Mouse (Mus musculus): ENCODE data around the gene Plxnd1.

Plxnd1 gene

DNA sequence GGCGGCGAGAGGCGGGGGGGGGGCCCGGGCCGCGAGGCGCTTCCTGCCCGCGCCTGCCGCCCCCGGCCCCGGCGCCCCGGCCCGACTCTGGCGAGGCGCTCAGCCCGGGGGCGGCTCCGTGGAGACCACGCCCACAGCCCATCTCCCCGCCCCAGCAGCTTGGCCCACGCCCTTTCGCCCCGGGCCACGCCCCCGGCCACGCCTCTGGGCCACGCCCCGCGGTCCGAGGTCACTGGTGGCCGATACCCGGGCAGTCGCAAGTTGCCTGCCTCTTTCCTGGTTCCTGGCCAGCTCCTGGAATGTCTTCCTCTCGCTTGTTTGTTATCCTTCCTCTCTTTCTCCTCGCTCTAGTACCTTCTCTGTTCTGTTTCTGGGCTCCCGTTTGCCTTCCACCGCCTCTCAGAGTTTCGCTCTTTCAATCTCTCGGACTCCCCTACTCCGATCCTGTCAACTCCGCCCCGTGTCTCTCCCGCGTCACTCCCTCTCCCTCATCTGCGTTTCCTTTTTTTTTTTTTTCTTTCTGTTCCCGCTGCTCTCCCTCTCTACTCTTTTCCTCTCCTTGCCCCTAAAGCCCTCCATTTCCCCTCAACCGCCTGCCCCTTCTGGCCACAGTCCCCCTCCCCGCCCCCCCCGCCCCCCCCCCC is at the start of gene Plxnd1:
TSS of gene Plxnd1 (minus strand) at position 129 of the 644 bp plus-strand sequence.
- peak; percentile 72 for DNase-seq

DNA sequence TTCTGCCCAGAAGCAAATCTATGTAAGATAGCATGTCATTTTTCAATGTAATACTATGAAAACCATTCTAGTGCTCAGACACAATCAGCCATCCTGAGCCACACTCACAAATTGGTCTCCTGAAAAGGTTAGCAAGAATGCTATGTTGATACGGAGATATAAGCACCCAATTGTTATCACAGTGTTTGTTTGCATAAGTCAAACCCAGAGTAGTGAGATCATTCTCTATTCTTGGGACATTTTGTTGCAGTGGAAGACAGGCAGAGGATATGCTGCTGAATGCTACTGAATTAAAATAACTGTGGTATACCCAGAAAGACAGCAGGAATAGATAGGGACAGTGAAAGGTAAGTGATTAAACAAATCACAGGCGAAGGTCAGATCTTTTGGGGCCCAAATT is 49.2 kb upstream of the Plxnd1 start:
- DNase-seq, result no peak

DNA sequence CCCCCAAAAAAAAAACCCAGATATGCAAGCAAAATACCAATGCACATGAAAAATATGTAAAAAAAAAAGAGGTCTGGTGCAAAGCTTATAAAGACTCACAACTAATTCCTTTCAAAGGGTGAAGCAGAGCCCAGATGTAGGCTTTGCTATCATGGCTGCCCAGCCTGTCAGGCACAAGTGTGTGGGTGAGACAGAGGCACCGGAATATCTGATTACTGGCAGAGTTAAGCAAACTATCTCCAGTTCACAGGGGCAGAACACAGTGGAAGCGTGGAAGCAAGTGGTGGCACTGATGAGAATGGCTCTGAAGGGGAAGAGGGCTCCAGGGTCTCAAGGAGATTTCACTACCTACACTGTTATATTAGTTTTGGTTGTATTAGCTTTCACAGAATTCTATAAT is 43.4 kb upstream of the Plxnd1 start:
- no peak for DNase-seq

DNA sequence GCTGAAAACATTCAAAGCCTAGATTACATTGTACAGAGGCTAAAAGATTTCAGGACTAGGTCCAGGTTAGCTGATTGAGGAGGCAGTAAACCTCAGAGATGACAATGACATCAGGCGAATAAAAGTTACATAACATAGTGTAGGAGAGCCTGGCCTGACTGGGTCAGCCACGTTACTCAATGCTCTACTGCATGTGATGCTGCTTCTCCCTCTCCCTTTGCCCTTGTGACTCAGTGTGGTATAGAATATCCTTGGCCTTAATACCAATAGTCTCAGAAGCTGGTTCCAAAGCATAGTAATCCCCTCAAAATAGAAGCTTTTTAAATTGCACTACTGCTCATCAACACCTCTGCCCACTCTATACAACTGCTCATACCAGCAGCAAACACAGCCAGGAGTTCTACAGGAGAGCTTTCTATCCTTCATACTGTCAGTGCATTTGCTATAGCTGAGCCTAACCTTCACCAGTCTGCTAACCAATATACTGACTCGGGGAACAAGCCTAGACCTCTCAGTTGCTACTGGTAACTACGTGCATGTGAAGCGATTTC is 42.6 kb upstream of the Plxnd1 start:
- no peak for DNase-seq

DNA sequence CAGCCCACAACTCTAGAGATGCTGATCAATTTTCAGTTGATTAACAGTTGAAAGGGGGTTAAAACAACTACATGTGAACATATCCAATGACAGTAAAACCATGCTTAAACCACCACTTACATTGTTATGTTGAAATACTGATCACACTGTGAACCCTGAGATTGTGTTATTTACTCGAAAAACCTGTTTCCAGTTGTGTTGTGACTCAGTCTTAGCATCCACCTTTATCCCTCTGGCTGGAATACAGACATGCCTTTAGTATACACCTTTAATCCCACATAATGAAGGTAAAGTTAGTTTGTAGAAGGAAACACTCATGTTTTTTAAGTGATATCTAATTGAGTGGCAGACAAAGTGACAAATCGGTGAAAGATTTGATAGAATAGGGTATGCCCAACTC is 41.8 kb upstream of the Plxnd1 start:
- DNase-seq, result no peak

DNA sequence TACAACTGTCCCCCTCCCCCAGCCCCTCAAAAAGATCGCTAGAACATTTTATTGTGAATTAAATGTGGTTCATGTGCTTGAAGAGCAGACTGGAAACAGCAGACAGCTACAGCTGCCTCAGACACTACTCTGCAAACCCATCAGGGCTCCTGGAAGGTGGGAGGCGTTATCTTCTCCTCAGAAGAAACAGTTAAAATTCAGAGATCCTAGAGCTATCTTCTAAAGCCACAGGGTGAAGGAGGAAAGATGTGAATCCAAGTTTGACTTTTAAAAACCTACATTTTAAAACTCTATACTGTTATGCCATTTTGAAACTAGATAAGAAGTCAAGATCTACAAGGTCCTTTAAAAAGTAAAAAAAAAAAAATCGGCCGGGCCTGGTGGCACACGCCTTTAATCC is 36.2 kb upstream of the Plxnd1 start:
- no peak for DNase-seq

DNA sequence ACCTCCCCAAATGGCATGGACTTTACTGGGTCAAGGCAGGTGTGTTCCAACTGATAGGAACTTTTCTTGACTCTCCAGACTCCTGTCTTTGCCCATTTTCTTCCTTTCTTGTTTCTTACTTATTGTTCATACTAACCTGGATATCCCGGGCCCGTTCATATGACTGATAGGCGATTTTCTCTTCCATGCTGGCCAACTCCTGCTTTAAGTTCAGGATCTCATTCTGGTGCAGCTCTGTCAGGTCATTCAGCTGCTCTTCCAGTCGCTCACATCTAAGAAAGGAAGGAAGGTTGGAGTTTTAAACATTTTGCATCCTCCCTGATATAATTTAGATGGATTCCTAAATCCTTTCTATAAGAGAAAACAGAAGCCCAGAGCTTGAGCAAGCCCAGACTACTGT is 29.9 kb upstream of the Plxnd1 start:
- DNase-seq, result no peak

DNA sequence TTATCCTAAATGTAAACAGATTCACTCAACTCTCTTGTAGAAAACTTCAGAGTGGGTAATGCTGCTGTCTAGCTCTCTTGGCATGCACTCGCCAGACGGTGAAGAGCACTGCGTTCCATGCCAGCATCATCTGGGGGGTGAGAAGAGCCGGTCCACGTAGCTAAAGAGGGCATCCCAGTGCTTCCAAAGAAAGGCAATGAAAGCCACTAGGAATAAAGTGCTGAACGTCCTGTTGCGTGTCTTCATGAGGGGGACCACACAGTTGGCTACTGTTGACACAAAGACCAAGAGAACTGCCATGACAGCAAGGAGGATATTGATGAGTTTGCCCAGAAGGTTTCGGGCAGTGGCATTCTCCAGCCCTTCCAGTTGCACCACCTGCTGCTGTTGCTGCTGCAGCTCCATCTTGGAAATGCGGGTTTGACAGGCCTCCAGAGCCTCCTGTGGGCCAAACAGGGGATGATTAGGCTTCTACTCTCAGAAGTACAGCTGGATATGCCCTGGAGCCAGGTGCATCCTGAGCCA is 27.2 kb upstream of the Plxnd1 start:
- DNase-seq, result no peak

DNA sequence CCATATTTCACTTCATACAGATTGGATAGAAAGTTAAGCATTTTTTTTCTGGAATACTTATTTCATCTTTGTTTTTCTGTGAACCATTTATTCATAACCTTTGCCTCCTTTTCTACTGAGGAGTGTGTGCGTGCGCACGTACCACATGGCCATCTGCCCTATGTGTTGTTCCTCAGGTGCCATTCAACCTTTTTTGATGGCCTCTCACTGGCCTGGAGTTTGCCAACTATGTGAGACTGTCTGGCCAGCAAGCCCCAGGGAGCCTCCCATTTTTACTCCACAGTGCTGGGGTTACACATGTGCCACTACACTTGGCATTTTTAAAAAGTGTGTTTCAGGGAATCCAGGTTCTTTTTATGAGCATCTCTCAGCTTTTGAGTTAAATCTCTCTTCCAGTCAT is 21.1 kb upstream of the Plxnd1 start:
- DNase-seq, result no peak

DNA sequence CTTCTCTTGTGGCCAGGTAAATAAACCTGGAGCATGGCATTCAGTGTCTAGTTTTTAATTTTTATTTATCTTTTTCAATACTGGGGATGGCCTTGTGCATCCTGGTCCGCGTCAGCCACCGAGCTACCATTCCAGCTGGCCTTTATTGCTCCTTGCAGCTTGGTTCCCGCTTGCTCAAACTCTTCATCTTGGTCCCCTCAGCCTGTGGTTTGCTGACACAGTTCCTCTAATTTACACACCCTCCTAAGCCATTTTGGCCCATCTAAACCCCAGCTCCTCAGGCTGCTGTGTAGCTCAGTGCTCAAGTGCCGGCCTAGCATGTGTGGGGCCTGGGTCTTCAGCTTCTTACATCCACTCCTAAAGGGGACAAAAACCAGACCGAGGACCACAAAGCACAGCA is 19.3 kb upstream of the Plxnd1 start:
- no peak for DNase-seq

DNA sequence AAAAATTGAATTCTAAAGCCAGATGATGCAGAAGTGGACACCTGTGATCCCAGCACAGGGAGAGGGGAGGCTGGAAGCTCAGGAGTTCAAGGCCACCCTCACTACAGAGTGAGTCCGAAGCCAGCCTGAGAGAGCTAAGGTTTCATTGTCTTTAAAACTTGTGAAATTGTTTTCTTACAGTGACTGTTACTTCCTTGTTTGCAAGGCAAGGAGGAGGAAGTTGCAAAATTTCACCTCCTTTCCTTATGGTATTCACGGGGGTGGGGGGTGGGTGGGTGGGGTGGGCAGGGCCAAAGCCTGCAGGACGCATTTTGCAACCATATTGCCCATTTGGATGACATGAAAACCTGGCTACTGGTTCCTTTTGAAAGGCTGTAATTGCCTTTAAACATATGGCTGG is 18.9 kb upstream of the Plxnd1 start:
- no peak for DNase-seq

DNA sequence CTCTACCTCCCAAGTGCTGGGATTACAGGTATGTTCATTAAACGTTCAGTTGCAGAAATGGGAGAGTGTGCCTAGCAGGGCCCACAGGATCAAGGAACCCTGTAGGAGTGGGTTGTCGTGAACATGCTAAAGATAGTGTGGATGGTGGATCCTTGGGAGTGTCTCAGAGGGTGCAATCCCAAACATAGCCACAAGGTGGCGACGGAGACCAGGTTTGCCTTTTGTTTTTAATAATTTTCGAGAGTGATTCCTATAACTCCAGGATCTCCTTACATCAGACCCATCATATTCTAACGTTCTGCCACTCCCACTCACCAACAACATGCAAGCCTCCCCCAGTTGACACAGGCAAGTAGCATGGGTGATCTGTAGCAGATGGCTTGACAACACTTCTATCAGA is 15.7 kb upstream of the Plxnd1 start:
- DNase-seq, result peak; percentile 95

DNA sequence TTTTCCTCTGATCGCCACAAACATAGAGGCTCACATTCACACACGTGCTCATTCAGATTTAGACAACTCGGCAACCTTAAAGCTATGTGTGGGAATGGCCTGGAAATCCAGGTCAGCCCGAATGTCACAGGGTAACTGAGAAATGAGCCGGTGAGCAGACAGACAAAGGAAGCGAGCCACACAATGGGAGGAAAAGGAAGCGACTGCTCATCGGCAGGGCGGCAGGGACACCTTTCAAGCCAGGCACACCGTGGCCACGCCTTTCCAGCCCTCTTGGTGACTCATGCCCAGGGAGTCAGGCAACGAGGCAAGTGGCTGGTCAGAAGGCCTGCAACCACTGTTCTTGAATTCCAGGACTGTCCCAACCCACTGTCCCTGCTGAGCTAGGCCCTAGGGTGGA is 14.6 kb upstream of the Plxnd1 start:
- DNase-seq, result no peak

DNA sequence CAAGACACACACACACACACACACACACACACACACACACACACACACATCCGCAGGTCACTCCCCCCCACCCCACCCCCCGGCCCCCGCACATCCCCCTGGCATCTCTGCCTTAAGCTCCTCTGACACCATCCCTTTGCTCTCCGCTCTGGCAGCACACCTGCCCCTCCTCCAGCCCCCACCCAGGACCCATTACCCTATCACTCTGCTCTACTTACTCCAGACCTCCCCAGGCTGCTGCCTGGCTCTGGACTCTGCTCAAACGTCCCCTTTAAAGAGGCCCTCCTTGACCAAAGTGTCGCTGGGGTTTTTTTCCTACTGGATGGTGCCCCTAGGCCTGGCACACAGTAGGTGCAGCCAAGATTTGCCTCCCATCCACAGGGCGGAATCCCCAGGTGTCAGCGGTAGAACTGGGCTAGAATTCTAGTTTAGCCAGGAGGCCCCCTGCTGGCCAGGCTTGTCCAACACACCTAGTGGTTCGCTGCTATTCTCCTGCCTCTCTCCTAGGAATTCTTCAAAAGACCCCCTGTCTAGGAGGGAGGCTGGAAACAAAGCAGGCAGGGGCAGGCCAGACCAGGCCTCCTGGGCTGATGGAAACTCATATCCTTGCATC is 12.9 kb upstream of the Plxnd1 start:
- DNase-seq, result peak; percentile 80

DNA sequence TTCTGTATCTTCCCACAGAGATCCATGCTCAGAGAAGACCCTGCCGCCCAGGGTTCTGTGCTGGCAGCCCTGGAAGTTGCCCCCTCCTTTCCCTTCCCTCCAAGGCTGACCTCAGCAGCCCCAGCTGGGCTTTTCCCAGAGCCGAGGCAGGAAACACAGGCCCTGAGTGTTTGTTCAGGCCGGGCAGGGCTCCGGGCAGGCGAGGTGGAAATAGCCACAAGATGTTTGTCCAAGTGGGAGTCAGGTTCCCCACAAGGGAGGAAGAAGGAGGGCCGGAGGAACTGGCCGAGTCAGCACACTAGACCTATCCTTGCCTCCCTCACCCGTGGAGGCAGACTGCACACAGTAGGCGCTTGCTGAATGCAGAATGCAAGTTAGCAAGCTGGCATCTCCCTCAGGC is 11.9 kb upstream of the Plxnd1 start:
- DNase-seq, result peak; percentile 5

DNA sequence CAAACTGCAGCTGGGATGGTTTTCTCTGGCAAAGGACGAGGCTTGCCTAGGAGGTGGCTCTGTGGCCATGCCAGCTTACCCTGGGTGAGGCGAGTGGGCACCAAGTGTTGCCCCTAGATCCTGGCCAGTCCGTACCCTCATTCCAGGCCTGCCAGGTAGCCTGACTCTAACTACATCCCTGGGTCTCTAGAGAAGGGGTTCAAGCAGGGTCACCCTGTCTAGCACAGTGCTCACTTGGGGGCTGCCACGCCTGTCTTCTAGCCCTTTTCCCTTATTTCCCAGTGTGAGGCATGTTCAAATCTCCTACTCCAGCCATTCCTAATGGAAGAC is 11.1 kb upstream of the Plxnd1 start:
- no peak for DNase-seq

DNA sequence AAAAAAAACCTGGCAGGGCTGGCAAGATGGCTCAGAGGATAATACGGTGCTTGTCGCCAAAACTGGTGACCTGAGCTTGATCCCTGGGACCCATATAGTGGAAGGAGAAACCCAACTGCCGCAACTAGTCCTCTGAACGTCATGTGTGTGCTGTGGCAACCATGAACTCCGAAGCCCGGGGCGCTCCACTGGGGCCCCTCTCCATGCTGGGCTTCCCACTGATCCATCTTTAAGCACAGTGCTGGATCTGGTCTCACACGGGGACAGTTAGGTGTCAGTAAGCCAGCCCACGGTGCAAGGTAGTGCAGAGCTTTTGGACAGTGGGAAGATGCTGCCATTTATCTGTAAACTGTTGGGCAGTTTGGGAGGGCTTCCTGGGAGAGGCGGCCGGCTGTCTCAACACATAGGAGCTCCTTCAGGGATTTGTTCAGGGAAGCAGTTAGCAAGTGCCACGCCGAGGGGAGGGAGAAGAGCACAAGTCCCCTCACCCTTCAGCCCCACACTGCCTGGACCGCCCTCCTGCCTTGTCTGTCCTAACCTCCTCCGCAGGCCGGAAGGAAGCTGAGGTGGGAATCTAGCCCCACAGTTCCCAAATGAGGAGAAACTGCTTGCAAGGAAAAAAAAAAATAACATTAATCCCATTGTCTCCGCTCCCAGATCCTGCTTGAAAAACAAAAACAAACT is 10.6 kb upstream of the Plxnd1 start:
- DNase-seq, result peak; percentile 3

DNA sequence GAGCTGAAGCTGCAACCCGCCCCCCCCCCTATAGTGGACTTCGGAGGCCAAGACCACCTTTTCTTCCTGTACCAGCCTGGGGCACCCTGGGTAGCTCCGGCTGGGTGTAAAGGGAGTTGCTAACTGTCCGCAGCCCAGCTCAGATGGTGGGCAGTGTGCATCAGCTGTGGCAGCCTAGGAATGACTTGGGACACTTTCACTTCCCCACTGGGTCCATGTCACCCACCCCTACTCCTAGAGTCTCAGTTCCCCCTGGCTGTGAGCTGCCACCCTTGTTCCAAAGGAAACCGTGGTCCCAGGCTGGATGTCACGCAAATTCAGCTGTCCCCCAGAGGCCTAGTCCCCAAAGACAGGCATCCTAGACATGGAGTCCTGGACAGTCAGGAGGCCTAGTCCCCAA is 9.9 kb upstream of the Plxnd1 start:
- no peak for DNase-seq

DNA sequence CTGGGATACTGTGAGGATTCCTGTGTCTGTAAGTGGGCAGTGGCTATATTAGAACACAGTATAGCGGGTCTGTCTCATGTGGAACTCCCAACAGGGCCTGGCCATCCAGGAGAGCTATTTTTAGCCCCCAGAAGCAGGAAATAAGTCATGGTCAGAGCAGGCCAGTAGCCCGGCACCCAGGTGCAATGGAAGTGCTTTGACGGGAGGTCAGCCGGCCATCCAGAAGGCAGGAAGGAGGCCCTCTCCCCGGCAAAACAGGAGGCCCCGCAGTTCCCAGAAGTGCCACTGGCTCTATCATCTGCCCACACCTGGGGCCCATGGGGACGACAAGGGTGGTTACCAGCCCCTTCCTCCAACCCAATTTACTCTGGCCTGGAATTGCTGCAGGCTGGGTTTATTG is 9.3 kb upstream of the Plxnd1 start:
- DNase-seq, result no peak

DNA sequence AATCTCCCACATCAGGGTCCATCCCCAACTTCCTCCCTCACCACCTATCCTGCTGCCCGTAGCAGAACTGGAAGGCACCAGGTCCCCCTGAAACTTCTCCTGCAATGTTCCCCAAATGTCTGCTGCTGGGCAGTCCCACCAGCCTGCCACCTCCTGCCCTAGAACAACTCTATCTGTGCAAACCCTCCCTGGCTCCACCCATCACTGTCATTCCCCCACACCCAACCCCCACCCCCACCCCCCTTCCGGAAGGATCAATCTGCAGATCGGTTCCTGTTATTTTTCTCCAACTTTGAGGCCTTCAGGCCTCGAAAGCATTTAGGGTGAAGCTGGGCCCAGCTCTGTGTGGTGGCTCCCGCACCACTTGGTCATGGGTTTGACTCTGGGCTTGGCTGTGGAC is 8.7 kb upstream of the Plxnd1 start:
- no peak for DNase-seq

DNA sequence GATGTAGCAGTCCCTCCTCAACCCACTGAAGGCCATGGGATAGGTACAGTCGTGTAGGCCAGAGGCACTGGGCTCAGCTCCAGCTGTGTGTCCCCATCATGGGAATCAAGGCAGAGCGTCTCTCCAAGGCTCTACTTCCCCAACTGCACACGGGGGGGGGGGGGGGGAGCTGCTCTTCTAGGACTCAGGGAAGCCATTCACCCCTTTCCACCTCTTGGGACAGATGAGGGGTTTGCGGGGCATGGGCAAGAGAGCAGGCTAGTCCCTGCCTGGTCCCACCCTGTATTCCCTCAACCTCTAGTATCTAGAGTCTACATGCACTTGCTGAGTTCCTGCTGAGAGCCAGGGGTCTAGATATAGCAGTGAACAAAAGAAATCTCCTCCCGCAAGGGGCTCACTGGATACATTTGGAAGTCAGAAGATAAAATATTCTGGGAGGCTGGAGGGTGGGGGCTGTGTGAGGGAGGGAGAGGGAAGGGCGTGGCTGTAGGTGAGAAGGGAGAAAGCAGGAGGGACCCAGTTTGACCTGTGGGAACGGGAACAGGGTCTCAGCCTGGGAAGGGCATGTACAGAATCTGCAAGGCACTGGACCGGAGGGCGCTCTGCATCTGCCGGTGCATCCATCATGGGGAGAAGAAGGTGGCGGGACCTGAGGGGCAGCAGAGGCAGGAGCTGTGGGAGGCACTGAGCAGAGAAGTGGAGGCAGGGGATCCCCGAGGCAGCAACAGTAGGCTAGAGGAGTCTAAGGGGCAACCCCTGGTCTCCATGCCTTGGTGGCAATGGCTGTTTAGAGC is 7.7 kb upstream of the Plxnd1 start:
- no peak for DNase-seq

DNA sequence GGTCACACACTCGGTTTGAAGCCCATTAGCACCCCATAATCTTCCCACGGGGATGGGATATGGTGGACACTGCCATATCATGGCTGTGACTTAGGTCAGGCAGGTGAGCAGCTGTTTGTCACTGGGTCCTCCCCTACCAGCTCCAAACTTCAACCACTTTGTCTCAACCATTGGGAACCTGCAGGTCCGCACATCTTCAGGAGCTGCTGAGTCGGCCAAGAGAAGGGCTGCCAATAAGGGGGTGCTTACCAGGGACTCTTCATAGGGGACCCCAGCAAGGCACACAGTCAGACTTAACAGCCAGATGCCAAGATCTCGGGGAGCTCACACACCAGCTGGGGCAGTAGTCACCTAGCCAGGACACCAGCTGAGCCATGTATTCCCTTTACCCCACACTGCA is 6.0 kb upstream of the Plxnd1 start:
- DNase-seq, result no peak

DNA sequence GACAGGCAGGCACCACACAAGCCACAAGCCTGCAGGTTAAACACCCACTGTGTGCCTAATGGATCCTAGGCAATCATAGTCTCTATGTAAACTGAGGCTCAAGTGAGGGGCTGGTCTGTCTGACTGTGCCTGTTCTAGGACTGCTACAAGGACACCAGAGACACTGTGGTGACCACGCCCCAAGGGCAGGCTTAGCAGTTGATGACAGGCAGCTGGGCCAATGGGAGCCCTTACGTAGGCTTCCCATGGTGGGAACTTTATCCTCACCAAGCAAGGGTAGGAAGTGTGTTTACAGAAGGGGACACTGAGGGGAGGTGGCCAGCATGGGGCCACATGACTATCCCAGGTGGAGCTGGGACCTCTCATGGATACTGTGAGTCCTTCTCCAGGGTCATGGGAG is 4.4 kb upstream of the Plxnd1 start:
- DNase-seq, result no peak

All from right cerebral cortex, postnatal 4 days (tissue).